Mouse (Mus musculus): ENCODE data around the gene Lipm. TPM values are rescaled to one million over a fixed set of nuclear protein-coding genes. Genes with fewer than 3 reads are reported as not detected.

Gene Lipm
- polyA plus RNA-seq (2014; fragmentation: Nextera tagmentation; extraction: Ambion mirVana) = not detected in 2 replicates

DNA sequence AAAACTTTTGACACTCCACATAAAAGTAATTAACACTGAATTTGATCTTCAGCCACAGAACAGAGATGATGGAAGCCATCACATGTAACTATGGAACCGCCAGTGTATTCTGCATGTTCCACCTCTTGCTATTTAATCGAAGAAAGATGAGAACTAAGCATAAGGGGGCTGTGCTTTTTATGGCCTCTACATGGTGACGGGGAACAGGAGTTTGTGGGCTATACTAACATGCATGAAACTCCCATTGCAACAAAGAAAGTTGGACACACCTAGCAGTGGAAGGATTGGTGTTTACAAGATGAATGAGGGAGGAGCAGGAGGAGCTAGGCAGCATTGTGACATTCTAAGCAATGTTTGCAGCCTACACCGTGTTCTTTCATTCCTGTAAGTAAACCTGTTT is at the start of gene Lipm:
Gene Lipm (plus strand): TSS at position 301 of the 400 bp plus-strand sequence.
- Histone ChIP-seq H3K36me3 (ENCODE audit: control insufficient read depth, insufficient read depth, low read length) (no peaks in the 10 kb centered on the region), H3K4me2 (ENCODE audit: low read depth, low read length) (no peak within 1 kb of the TSS), H3K4me1 (ENCODE audit: control insufficient read depth, insufficient read depth, low read length) (no peaks in the 10 kb centered on the region), H3K4me3 (ENCODE audit: low read depth, low read length) (no peak within 1 kb of the TSS), H3K27ac (ENCODE audit: low read depth, low read length) (no peak within 1 kb of the TSS), H3K9me3 (ENCODE audit: control insufficient read depth, low read length) (no peaks in the 10 kb centered on the region), H3K9ac (replicated peaks; ENCODE audit: low read depth, low read length) (no peak within 1 kb of the TSS), H3K27me3 (ENCODE audit: control insufficient read depth, insufficient read depth, low read length) (no peaks in the 10 kb centered on the region)
- 85% methylated on average over 4 of the region's 4 CpGs for WGBS
- ATAC-seq (ENCODE audit: low read depth) = no peak

GRCm38 (mm10) chr19:34051502-34051901 is 49.2 kb upstream of the Lipm start:
- H3K4me3 ChIP-seq (ENCODE audit: low read depth, low read length) = no peak overlapping the region
- no peaks in the 10 kb centered on the region for H3K36me3 ChIP-seq (ENCODE audit: control insufficient read depth, insufficient read depth, low read length)
- H3K27me3 ChIP-seq (ENCODE audit: control insufficient read depth, insufficient read depth, low read length) = no peaks in the 10 kb centered on the region
- H3K4me2 ChIP-seq (ENCODE audit: low read depth, low read length) = no peak overlapping the region
- WGBS = 87% methylated on average over 3 of the region's 3 CpGs
- no peak overlapping the region for H3K9ac ChIP-seq (replicated peaks; ENCODE audit: low read depth, low read length)
- H3K27ac ChIP-seq (ENCODE audit: low read depth, low read length) = no peak overlapping the region
- H3K4me1 ChIP-seq (ENCODE audit: control insufficient read depth, insufficient read depth, low read length) = no peaks in the 10 kb centered on the region
- no peaks in the 10 kb centered on the region for H3K9me3 ChIP-seq (ENCODE audit: control insufficient read depth, low read length)
- ATAC-seq (ENCODE audit: low read depth) = no peak

- Histone ChIP-seq H3K27ac (ENCODE audit: low read depth, low read length) (no peak overlapping the region), H3K4me3 (ENCODE audit: low read depth, low read length) (no peak overlapping the region), H3K4me2 (ENCODE audit: low read depth, low read length) (no peak overlapping the region), H3K4me1 (ENCODE audit: control insufficient read depth, insufficient read depth, low read length) (no peaks in the 10 kb centered on the region), H3K9ac (replicated peaks; ENCODE audit: low read depth, low read length) (no peak overlapping the region), H3K9me3 (ENCODE audit: control insufficient read depth, low read length) (no peaks in the 10 kb centered on the region), H3K36me3 (ENCODE audit: control insufficient read depth, insufficient read depth, low read length) (no peaks in the 10 kb centered on the region), H3K27me3 (ENCODE audit: control insufficient read depth, insufficient read depth, low read length) (no peaks in the 10 kb centered on the region)
- 64% methylated on average over 1 of the region's 1 CpGs for WGBS
- ATAC-seq (ENCODE audit: low read depth) = no peak
Observed at GRCm38 (mm10) chr19:34063547-34063946, 37.2 kb upstream of the Lipm start.

- no peak for ATAC-seq (ENCODE audit: low read depth)
- Histone ChIP-seq H3K27me3 (ENCODE audit: control insufficient read depth, insufficient read depth, low read length) (no peaks in the 10 kb centered on the region), H3K27ac (ENCODE audit: low read depth, low read length) (no peak overlapping the region), H3K4me2 (ENCODE audit: low read depth, low read length) (no peak overlapping the region), H3K4me3 (ENCODE audit: low read depth, low read length) (no peak overlapping the region), H3K9ac (replicated peaks; ENCODE audit: low read depth, low read length) (no peak overlapping the region), H3K4me1 (ENCODE audit: control insufficient read depth, insufficient read depth, low read length) (no peaks in the 10 kb centered on the region), H3K36me3 (ENCODE audit: control insufficient read depth, insufficient read depth, low read length) (no peaks in the 10 kb centered on the region), H3K9me3 (ENCODE audit: control insufficient read depth, low read length) (no peaks in the 10 kb centered on the region)
- WGBS = 90% methylated on average over 4 of the region's 4 CpGs
Observed at GRCm38 (mm10) chr19:34064059-34064458, 36.7 kb upstream of the Lipm start.

GRCm38 (mm10) chr19:34066779-34067472 is 33.8 kb upstream of the Lipm start, which contains the start of gene Lipn:
Lipn (plus strand) TSS chr19:34067358.
- WGBS = 93% methylated on average over 9 of the region's 9 CpGs
- Histone ChIP-seq H3K9ac (replicated peaks; ENCODE audit: low read depth, low read length) (no peak within 1 kb of the TSS), H3K36me3 (ENCODE audit: control insufficient read depth, insufficient read depth, low read length) (no peaks in the 10 kb centered on the region), H3K9me3 (ENCODE audit: control insufficient read depth, low read length) (no peaks in the 10 kb centered on the region), H3K4me2 (ENCODE audit: low read depth, low read length) (no peak within 1 kb of the TSS), H3K4me1 (ENCODE audit: control insufficient read depth, insufficient read depth, low read length) (no peaks in the 10 kb centered on the region), H3K27me3 (ENCODE audit: control insufficient read depth, insufficient read depth, low read length) (no peaks in the 10 kb centered on the region), H3K4me3 (ENCODE audit: low read depth, low read length) (no peak within 1 kb of the TSS), H3K27ac (ENCODE audit: low read depth, low read length) (no peak within 1 kb of the TSS)
- ATAC-seq (ENCODE audit: low read depth) = no peak

GRCm38 (mm10) chr19:34074239-34074638 is 26.5 kb upstream of the Lipm start:
- Histone ChIP-seq H3K4me3 (ENCODE audit: low read depth, low read length) (no peak overlapping the region), H3K4me1 (ENCODE audit: control insufficient read depth, insufficient read depth, low read length) (no peaks in the 10 kb centered on the region), H3K4me2 (ENCODE audit: low read depth, low read length) (no peak overlapping the region), H3K36me3 (ENCODE audit: control insufficient read depth, insufficient read depth, low read length) (no peaks in the 10 kb centered on the region), H3K9ac (replicated peaks; ENCODE audit: low read depth, low read length) (no peak overlapping the region), H3K27ac (ENCODE audit: low read depth, low read length) (no peak overlapping the region), H3K27me3 (ENCODE audit: control insufficient read depth, insufficient read depth, low read length) (no peaks in the 10 kb centered on the region), H3K9me3 (ENCODE audit: control insufficient read depth, low read length) (no peaks in the 10 kb centered on the region)
- ATAC-seq (ENCODE audit: low read depth) = no peak

GRCm38 (mm10) chr19:34078130-34078529 is 22.6 kb upstream of the Lipm start:
- no peaks in the 10 kb centered on the region for H3K4me1 ChIP-seq (ENCODE audit: control insufficient read depth, insufficient read depth, low read length)
- H3K36me3 ChIP-seq (ENCODE audit: control insufficient read depth, insufficient read depth, low read length) = no peaks in the 10 kb centered on the region
- no peak overlapping the region for H3K27ac ChIP-seq (ENCODE audit: low read depth, low read length)
- no peaks in the 10 kb centered on the region for H3K27me3 ChIP-seq (ENCODE audit: control insufficient read depth, insufficient read depth, low read length)
- no peak for ATAC-seq (ENCODE audit: low read depth)
- H3K9ac ChIP-seq (replicated peaks; ENCODE audit: low read depth, low read length) = no peak overlapping the region
- no peak overlapping the region for H3K4me2 ChIP-seq (ENCODE audit: low read depth, low read length)
- no peak overlapping the region for H3K4me3 ChIP-seq (ENCODE audit: low read depth, low read length)
- 75% methylated on average over 2 of the region's 2 CpGs for WGBS
- H3K9me3 ChIP-seq (ENCODE audit: control insufficient read depth, low read length) = no peaks in the 10 kb centered on the region

GRCm38 (mm10) chr19:34089011-34089680 is 11.6 kb upstream of the Lipm start:
- no peaks in the 10 kb centered on the region for H3K9me3 ChIP-seq (ENCODE audit: control insufficient read depth, low read length)
- no peak for ATAC-seq (ENCODE audit: low read depth)
- H3K4me3 ChIP-seq (ENCODE audit: low read depth, low read length) = no peak overlapping the region
- no peaks in the 10 kb centered on the region for H3K27me3 ChIP-seq (ENCODE audit: control insufficient read depth, insufficient read depth, low read length)
- no peaks in the 10 kb centered on the region for H3K4me1 ChIP-seq (ENCODE audit: control insufficient read depth, insufficient read depth, low read length)
- H3K36me3 ChIP-seq (ENCODE audit: control insufficient read depth, insufficient read depth, low read length) = no peaks in the 10 kb centered on the region
- no peak overlapping the region for H3K9ac ChIP-seq (replicated peaks; ENCODE audit: low read depth, low read length)
- H3K4me2 ChIP-seq (ENCODE audit: low read depth, low read length) = no peak overlapping the region
- H3K27ac ChIP-seq (ENCODE audit: low read depth, low read length) = no peak overlapping the region
- WGBS = 83% methylated on average over 3 of the region's 3 CpGs

DNA sequence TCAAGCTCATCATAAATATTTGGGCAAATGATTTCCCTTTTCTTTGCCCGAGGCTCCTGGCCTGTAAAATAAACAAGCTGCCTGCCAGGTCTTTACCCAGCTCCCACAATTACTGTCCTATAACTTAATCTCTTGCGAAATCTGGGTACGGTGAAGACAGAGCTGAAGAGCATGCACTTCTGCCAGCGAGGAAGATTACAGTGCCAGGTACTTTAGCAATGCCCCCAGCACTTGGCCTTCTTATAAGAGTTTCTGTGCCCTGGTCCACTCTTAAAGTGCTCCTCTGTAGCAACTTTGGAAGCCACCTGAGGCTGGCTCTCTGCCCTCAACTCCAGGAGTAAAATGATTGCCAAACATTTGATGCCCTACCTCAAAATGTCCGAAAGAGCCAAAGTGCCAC is 5.4 kb upstream of the Lipm start:
- no peak for ATAC-seq (ENCODE audit: low read depth)
- 87% methylated on average over 5 of the region's 5 CpGs for WGBS

More for the DNA sequence above, 5.4 kb upstream of the Lipm start:
- Histone ChIP-seq H3K9ac (replicated peaks; ENCODE audit: low read depth, low read length) (no peak overlapping the region), H3K27me3 (ENCODE audit: control insufficient read depth, insufficient read depth, low read length) (no peaks in the 10 kb centered on the region), H3K9me3 (ENCODE audit: control insufficient read depth, low read length) (no peaks in the 10 kb centered on the region), H3K4me1 (ENCODE audit: control insufficient read depth, insufficient read depth, low read length) (no peaks in the 10 kb centered on the region), H3K27ac (ENCODE audit: low read depth, low read length) (no peak overlapping the region), H3K4me2 (ENCODE audit: low read depth, low read length) (no peak overlapping the region), H3K36me3 (ENCODE audit: control insufficient read depth, insufficient read depth, low read length) (no peaks in the 10 kb centered on the region), H3K4me3 (ENCODE audit: low read depth, low read length) (no peak overlapping the region)
